Mouse (Mus musculus): Measurements from ENCODE around the gene Gls. TPM values are rescaled to one million over a fixed set of nuclear protein-coding genes. Genes with fewer than 3 reads are reported as not detected.

Gls gene
- polyA plus RNA-seq, 1 experiment from 2014 or later: 45.6 TPM

- no peak overlapping the region for H3K4me3 ChIP-seq (ENCODE audit: control insufficient read depth in 1 of 2, insufficient read depth in 1 of 2, low read depth in 1 of 2, low read length in 2 of 2)
- no peaks in the 10 kb centered on the region for H3K27me3 ChIP-seq (ENCODE audit: control insufficient read depth, insufficient read depth, low read length)
- H3K36me3 ChIP-seq (ENCODE audit: control insufficient read depth, insufficient read depth, low read length): peaks cover 6% of the 10 kb centered on the region; the same call in 1 of the 2 replicates
- no peak overlapping the region for H3K4me2 ChIP-seq (ENCODE audit: low read length)
- no peak overlapping the region for H3K9ac ChIP-seq (ENCODE audit: low read length)
- no peak overlapping the region for H3K27ac ChIP-seq (replicated peaks in 1 of 2; ENCODE audit: control insufficient read depth in 1 of 2, insufficient read depth in 1 of 2, low read depth in 2 of 2, low read length in 2 of 2)
- no peaks in the 10 kb centered on the region for H3K9me3 ChIP-seq (ENCODE audit: control insufficient read depth, low read length)
- WGBS: 63% methylated on average over 2 of the region's 2 CpGs
- ATAC-seq (ENCODE audit: insufficient number of reproducible peaks, insufficient read depth, low FRiP score, low read depth): no peak
- peaks cover 0 to 10% of the 10 kb centered on the region in 2 experiments; a peak in 2 of 4 replicates for H3K4me1 ChIP-seq (ENCODE audit: control insufficient read depth in 2 of 2, insufficient read depth in 2 of 2, low read length in 2 of 2)
These were observed 50.0 kb downstream of the Gls start for GRCm38 (mm10) chr1:52182992-52183391.

- Histone ChIP-seq H3K4me2 (ENCODE audit: low read length) (peak overlapping the region; percentile 32), H3K9ac (ENCODE audit: low read length) (no peak overlapping the region), H3K27me3 (ENCODE audit: control insufficient read depth, insufficient read depth, low read length) (no peaks in the 10 kb centered on the region), H3K36me3 (ENCODE audit: control insufficient read depth, insufficient read depth, low read length) (no peaks in the 10 kb centered on the region), H3K9me3 (ENCODE audit: control insufficient read depth, low read length) (no peaks in the 10 kb centered on the region), H3K27ac (replicated peaks in 1 of 2; ENCODE audit: control insufficient read depth in 1 of 2, insufficient read depth in 1 of 2, low read depth in 2 of 2, low read length in 2 of 2) (0 out of 4 replicates have a peak overlapping the region, but pooled peaks of 1 of the 2 experiments have one; percentile 24), H3K4me1 (ENCODE audit: control insufficient read depth in 2 of 2, insufficient read depth in 2 of 2, low read length in 2 of 2) (peaks cover 0 to 10% of the 10 kb centered on the region in 2 experiments; a peak in 2 of 4 replicates), H3K4me3 (ENCODE audit: control insufficient read depth in 1 of 2, insufficient read depth in 1 of 2, low read depth in 1 of 2, low read length in 2 of 2) (no peak overlapping the region)
- ATAC-seq (ENCODE audit: insufficient number of reproducible peaks, insufficient read depth, low FRiP score, low read depth): no peak
These were observed 51.0 kb downstream of the Gls start for GRCm38 (mm10) chr1:52181994-52182393.

GRCm38 (mm10) chr1:52179939-52180568 lies 53.0 kb downstream of the Gls start:
- Histone ChIP-seq H3K4me2 (ENCODE audit: low read length) (no peak overlapping the region), H3K9me3 (ENCODE audit: control insufficient read depth, low read length) (no peaks in the 10 kb centered on the region), H3K9ac (ENCODE audit: low read length) (no peak overlapping the region), H3K27me3 (ENCODE audit: control insufficient read depth, insufficient read depth, low read length) (no peaks in the 10 kb centered on the region), H3K36me3 (ENCODE audit: control insufficient read depth, insufficient read depth, low read length) (no peaks in the 10 kb centered on the region), H3K4me3 (ENCODE audit: control insufficient read depth in 1 of 2, insufficient read depth in 1 of 2, low read depth in 1 of 2, low read length in 2 of 2) (no peak overlapping the region), H3K27ac (replicated peaks in 1 of 2; ENCODE audit: control insufficient read depth in 1 of 2, insufficient read depth in 1 of 2, low read depth in 2 of 2, low read length in 2 of 2) (no peak overlapping the region), H3K4me1 (ENCODE audit: control insufficient read depth in 2 of 2, insufficient read depth in 2 of 2, low read length in 2 of 2) (peaks cover 0 to 24% of the 10 kb centered on the region in 2 experiments; a peak in 3 of 4 replicates)
- ATAC-seq (ENCODE audit: insufficient number of reproducible peaks, insufficient read depth, low FRiP score, low read depth): no peak
- WGBS: 91% methylated on average over 9 of the region's 9 CpGs

GRCm38 (mm10) chr1:52176999-52177398 lies 56.0 kb downstream of the Gls start:
- no peak for ATAC-seq (ENCODE audit: insufficient number of reproducible peaks, insufficient read depth, low FRiP score, low read depth)
- no peak overlapping the region for H3K4me2 ChIP-seq (ENCODE audit: low read length)
- H3K4me3 ChIP-seq (ENCODE audit: control insufficient read depth in 1 of 2, insufficient read depth in 1 of 2, low read depth in 1 of 2, low read length in 2 of 2): no peak overlapping the region
- H3K27ac ChIP-seq (replicated peaks in 1 of 2; ENCODE audit: control insufficient read depth in 1 of 2, insufficient read depth in 1 of 2, low read depth in 2 of 2, low read length in 2 of 2): 0 out of 4 replicates have a peak overlapping the region, but pooled peaks of 1 of the 2 experiments have one; percentile 14
- H3K4me1 ChIP-seq (ENCODE audit: control insufficient read depth in 2 of 2, insufficient read depth in 2 of 2, low read length in 2 of 2): peaks cover 0 to 18% of the 10 kb centered on the region in 2 experiments; a peak in 2 of 4 replicates
- no peaks in the 10 kb centered on the region for H3K36me3 ChIP-seq (ENCODE audit: control insufficient read depth, insufficient read depth, low read length)
- 65% methylated on average over 2 of the region's 2 CpGs for WGBS
- no peaks in the 10 kb centered on the region for H3K9me3 ChIP-seq (ENCODE audit: control insufficient read depth, low read length)
- no peak overlapping the region for H3K9ac ChIP-seq (ENCODE audit: low read length)
- H3K27me3 ChIP-seq (ENCODE audit: control insufficient read depth, insufficient read depth, low read length): no peaks in the 10 kb centered on the region

- Histone ChIP-seq H3K4me1 (ENCODE audit: control insufficient read depth in 2 of 2, insufficient read depth in 2 of 2, low read length in 2 of 2) (peaks cover 5 to 22% of the 10 kb centered on the region in 2 experiments), H3K9ac (ENCODE audit: low read length) (no peak overlapping the region), H3K27ac (replicated peaks in 1 of 2; ENCODE audit: control insufficient read depth in 1 of 2, insufficient read depth in 1 of 2, low read depth in 2 of 2, low read length in 2 of 2) (no peak overlapping the region), H3K27me3 (ENCODE audit: control insufficient read depth, insufficient read depth, low read length) (no peaks in the 10 kb centered on the region), H3K36me3 (ENCODE audit: control insufficient read depth, insufficient read depth, low read length) (no peaks in the 10 kb centered on the region), H3K4me2 (ENCODE audit: low read length) (no peak overlapping the region), H3K9me3 (ENCODE audit: control insufficient read depth, low read length) (no peaks in the 10 kb centered on the region), H3K4me3 (ENCODE audit: control insufficient read depth in 1 of 2, insufficient read depth in 1 of 2, low read depth in 1 of 2, low read length in 2 of 2) (no peak overlapping the region)
- no peak for ATAC-seq (ENCODE audit: insufficient number of reproducible peaks, insufficient read depth, low FRiP score, low read depth)
- WGBS: 40% methylated on average over 3 of the region's 3 CpGs
These were observed 57.0 kb downstream of the Gls start for GRCm38 (mm10) chr1:52175983-52176382.

- Histone ChIP-seq H3K27me3 (ENCODE audit: control insufficient read depth, insufficient read depth, low read length) (no peaks in the 10 kb centered on the region), H3K9ac (ENCODE audit: low read length) (no peak overlapping the region), H3K27ac (replicated peaks in 1 of 2; ENCODE audit: control insufficient read depth in 1 of 2, insufficient read depth in 1 of 2, low read depth in 2 of 2, low read length in 2 of 2) (no peak overlapping the region), H3K4me3 (ENCODE audit: control insufficient read depth in 1 of 2, insufficient read depth in 1 of 2, low read depth in 1 of 2, low read length in 2 of 2) (no peak overlapping the region), H3K36me3 (ENCODE audit: control insufficient read depth, insufficient read depth, low read length) (no peaks in the 10 kb centered on the region), H3K9me3 (ENCODE audit: control insufficient read depth, low read length) (no peaks in the 10 kb centered on the region), H3K4me2 (ENCODE audit: low read length) (no peak overlapping the region), H3K4me1 (ENCODE audit: control insufficient read depth in 2 of 2, insufficient read depth in 2 of 2, low read length in 2 of 2) (peaks cover 8 to 28% of the 10 kb centered on the region in 2 experiments)
- ATAC-seq (ENCODE audit: insufficient number of reproducible peaks, insufficient read depth, low FRiP score, low read depth): no peak
- 73% methylated on average over 5 of the region's 5 CpGs for WGBS
These were observed 57.7 kb downstream of the Gls start for GRCm38 (mm10) chr1:52175321-52175720.

- Histone ChIP-seq H3K27me3 (ENCODE audit: control insufficient read depth, insufficient read depth, low read length) (no peaks in the 10 kb centered on the region), H3K9ac (ENCODE audit: low read length) (no peak overlapping the region), H3K4me1 (ENCODE audit: control insufficient read depth in 2 of 2, insufficient read depth in 2 of 2, low read length in 2 of 2) (peaks cover 8 to 21% of the 10 kb centered on the region in 2 experiments), H3K9me3 (ENCODE audit: control insufficient read depth, low read length) (no peaks in the 10 kb centered on the region), H3K4me2 (ENCODE audit: low read length) (peak overlapping the region; percentile 50), H3K36me3 (ENCODE audit: control insufficient read depth, insufficient read depth, low read length) (no peaks in the 10 kb centered on the region), H3K27ac (replicated peaks in 1 of 2; ENCODE audit: control insufficient read depth in 1 of 2, insufficient read depth in 1 of 2, low read depth in 2 of 2, low read length in 2 of 2) (no peak overlapping the region), H3K4me3 (ENCODE audit: control insufficient read depth in 1 of 2, insufficient read depth in 1 of 2, low read depth in 1 of 2, low read length in 2 of 2) (no peak overlapping the region)
- 23% methylated on average over 8 of the region's 8 CpGs for WGBS
- ATAC-seq (ENCODE audit: insufficient number of reproducible peaks, insufficient read depth, low FRiP score, low read depth): no peak
These were observed 61.8 kb downstream of the Gls start for GRCm38 (mm10) chr1:52171271-52171670.

GRCm38 (mm10) chr1:52170747-52171146 lies 62.3 kb downstream of the Gls start:
- Histone ChIP-seq H3K4me3 (ENCODE audit: control insufficient read depth in 1 of 2, insufficient read depth in 1 of 2, low read depth in 1 of 2, low read length in 2 of 2) (no peak overlapping the region), H3K4me1 (ENCODE audit: control insufficient read depth in 2 of 2, insufficient read depth in 2 of 2, low read length in 2 of 2) (peaks cover 8 to 17% of the 10 kb centered on the region in 2 experiments), H3K9me3 (ENCODE audit: control insufficient read depth, low read length) (no peaks in the 10 kb centered on the region), H3K9ac (ENCODE audit: low read length) (no peak overlapping the region), H3K27me3 (ENCODE audit: control insufficient read depth, insufficient read depth, low read length) (no peaks in the 10 kb centered on the region), H3K27ac (replicated peaks in 1 of 2; ENCODE audit: control insufficient read depth in 1 of 2, insufficient read depth in 1 of 2, low read depth in 2 of 2, low read length in 2 of 2) (no peak overlapping the region), H3K36me3 (ENCODE audit: control insufficient read depth, insufficient read depth, low read length) (peaks cover 5% of the 10 kb centered on the region; the same call in 1 of the 2 replicates), H3K4me2 (ENCODE audit: low read length) (peak overlapping the region; percentile 50)
- 71% methylated on average over 7 of the region's 7 CpGs for WGBS
- ATAC-seq (ENCODE audit: insufficient number of reproducible peaks, insufficient read depth, low FRiP score, low read depth): no peak

Measured in heart, embryonic 14.5 days (tissue).